Mouse (Mus musculus) MEL (cell line): ENCODE results near the gene Tdrd6.

Experiments used
- BHLHE40 ChIP-seq: IDR thresholded peaks from 2 replicates; pipeline ENCODE4 v1.6.1; 2012; ENCODE audit warnings: low read depth, mild to moderate bottlenecking, inconsistent platforms, low read length, improper control_type of control experiment, borderline replicate concordance
- CHD1 ChIP-seq: IDR thresholded peaks from 2 replicates; pipeline ENCODE4 v1.6.1; 2012; ENCODE audit warnings: low read depth, mild to moderate bottlenecking, inconsistent platforms, low read length, improper control_type of control experiment
- EP300 ChIP-seq, 2 experiments: IDR thresholded peaks; 2 replicates each; pipeline ENCODE4 v1.6.1; 2011; ENCODE audit warnings: improper control_type of control experiment in 2 of 2, low read length in 2 of 2, low read depth in 1 of 2, mild to moderate bottlenecking in 1 of 2
- HCFC1 ChIP-seq: IDR thresholded peaks from 2 replicates; pipeline ENCODE4 v1.6.1; 2012; ENCODE audit warnings: low read depth, mild to moderate bottlenecking, inconsistent platforms, low read length, improper control_type of control experiment, moderate library complexity
- POLR2A ChIP-seq, 2 experiments: IDR thresholded peaks; 2 replicates each; pipeline ENCODE4 v1.6.1; 2011 to 2012; ENCODE audit warnings: low read length in 2 of 2, mild to moderate bottlenecking in 2 of 2, control low read depth in 1 of 2, improper control_type of control experiment in 1 of 2, low read depth in 1 of 2, moderate library complexity in 1 of 2; ENCODE audit not compliant: control insufficient read depth in 1 of 2, insufficient read depth in 1 of 2, poor library complexity in 1 of 2
- SMC3 ChIP-seq: IDR thresholded peaks from 2 replicates; pipeline ENCODE4 v1.6.1; 2011; ENCODE audit warnings: low read depth, low read length, improper control_type of control experiment

DNA sequence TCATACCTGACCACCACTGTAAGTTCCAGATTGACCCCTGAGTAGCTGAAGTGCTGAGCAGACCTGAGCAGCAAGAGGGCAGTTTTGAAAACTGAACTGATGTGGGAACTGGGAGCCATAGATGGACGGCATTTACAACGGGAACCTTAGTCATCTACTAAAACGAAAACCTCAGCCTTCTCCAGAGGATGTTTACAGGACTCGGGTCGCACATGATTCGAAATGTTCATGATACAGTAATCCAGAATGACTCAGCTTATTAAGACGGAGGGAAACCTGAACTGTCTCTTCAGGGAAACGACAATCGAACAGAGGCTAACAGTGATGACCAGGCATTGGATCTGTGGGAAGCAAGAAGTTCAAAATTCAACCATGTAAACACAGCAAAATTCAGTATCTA, 10.9 kb downstream of the Tdrd6 start:
- TF ChIP-seq BHLHE40: no peak
- TF ChIP-seq POLR2A (IDR thresholded peaks at IDR 0.05; ENCODE audit: control insufficient read depth in 1 of 2, insufficient read depth in 1 of 2, low read depth in 1 of 2, low read length in 2 of 2, poor library complexity in 1 of 2): no peak
- no peak for TF ChIP-seq SMC3
- no peak for TF ChIP-seq HCFC1
- TF ChIP-seq CHD1: no peak
- no peak for TF ChIP-seq EP300 (IDR thresholded peaks at IDR 0.05; ENCODE audit: low read depth in 1 of 2, low read length in 2 of 2)
